Mouse (Mus musculus) cerebellum, adult 2 months (tissue): ENCODE measurements around the gene Tmem63a.
"Not testable (repeated sequence)": the region's sequence is repeated elsewhere in the genome, so short reads cannot be mapped to it uniquely, and the experiment has no call there.

Experiments used
- CTCF ChIP-seq: fragments of 200-500 bp; IDR thresholded peaks from 2 replicates; pipeline ENCODE4 v1.5.1; 2011; ENCODE audit warnings: low read depth, mild to moderate bottlenecking, control low read depth, low read length, moderate library complexity, borderline replicate concordance; ENCODE audit not compliant: insufficient read depth
- POLR2A ChIP-seq: fragments of 200-500 bp; IDR thresholded peaks from 2 replicates; pipeline ENCODE4 v1.6.1; 2011; ENCODE audit warnings: low read length, control low read depth, borderline replicate concordance; ENCODE audit not compliant: insufficient read depth

DNA sequence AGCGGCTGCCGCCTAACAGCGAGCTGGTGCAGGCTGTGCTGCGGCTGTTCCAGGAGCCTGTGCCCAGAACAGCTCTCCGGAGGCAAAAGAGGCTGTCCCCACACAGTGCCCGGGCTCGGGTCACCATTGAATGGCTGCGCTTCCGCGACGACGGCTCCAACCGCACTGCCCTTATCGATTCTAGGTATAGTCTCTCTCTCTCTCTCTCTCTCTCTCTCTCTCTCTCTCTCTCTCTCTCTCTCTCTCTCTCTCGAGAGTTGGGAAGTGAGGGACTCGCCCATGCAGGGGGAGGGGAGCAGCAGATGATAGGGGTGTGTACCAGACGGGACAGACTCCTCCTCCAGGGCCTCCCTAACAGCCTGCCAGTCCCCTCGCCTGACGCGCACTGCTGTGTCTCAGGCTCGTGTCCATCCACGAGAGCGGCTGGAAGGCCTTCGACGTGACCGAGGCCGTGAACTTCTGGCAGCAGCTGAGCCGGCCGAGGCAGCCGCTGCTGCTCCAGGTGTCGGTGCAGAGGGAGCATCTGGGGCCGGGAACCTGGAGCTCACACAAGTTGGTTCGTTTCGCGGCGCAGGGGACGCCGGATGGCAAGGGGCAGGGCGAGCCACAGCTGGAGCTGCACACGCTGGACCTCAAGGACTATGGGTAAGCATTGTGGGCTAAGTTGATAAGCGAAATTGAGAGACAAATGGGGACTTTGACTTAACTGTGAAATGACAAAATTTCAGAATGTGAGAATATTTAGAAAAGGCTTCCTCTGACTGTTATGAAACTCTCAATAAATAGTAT, 5.3 kb upstream of the Tmem63a start:
- not testable (repeated sequence) for TF ChIP-seq CTCF, POLR2A
